Mouse (Mus musculus) CH12.LX (cell line): ENCODE results near the gene Acvrl1. TPM values are rescaled to one million over a fixed set of nuclear protein-coding genes. Genes with fewer than 3 reads are reported as not detected.

Experiments
- DNase-seq: peaks from one replicate; pipeline ENCODE4 v3.0.0-alpha.2; 2013; ENCODE audit errors: extremely low read depth
- H3K27ac ChIP-seq: 2 replicates; pipeline ENCODE4 v1.5.1; 2012; ENCODE audit warnings: low read depth, mild to moderate bottlenecking, control low read depth, moderate library complexity; ENCODE audit not compliant: insufficient read depth
- H3K27me3 ChIP-seq: replicated peaks from 2 replicates; pipeline ENCODE3; 2012; ENCODE audit warnings: inconsistent platforms
- H3K36me3 ChIP-seq, 2 experiments: replicated peaks in 1 of 2; 2 replicates each; pipeline versions ENCODE3 to v1.6.1; 2012; ENCODE audit warnings: inconsistent platforms in 1 of 2, low read length in 1 of 2, mild to moderate bottlenecking in 1 of 2, mixed read lengths in 1 of 2, moderate library complexity in 1 of 2; ENCODE audit not compliant: control insufficient read depth in 1 of 2, insufficient read depth in 1 of 2
- H3K4me1 ChIP-seq, 2 experiments: 2 replicates each; pipeline ENCODE4 v1.6.1; 2012; ENCODE audit warnings: inconsistent platforms in 1 of 2, moderate library complexity in 1 of 2; ENCODE audit not compliant: insufficient read depth in 2 of 2, control insufficient read depth in 1 of 2
- H3K4me2 ChIP-seq: 2 replicates; pipeline ENCODE4 v1.6.1; 2012; ENCODE audit warnings: low read depth, mild to moderate bottlenecking, control low read depth; ENCODE audit not compliant: poor library complexity, insufficient read depth, severe bottlenecking
- H3K4me3 ChIP-seq, 3 experiments: fragments of 150-350 bp in 1 of 3; sonication (generic) in 1 of 3; replicated peaks in 1 of 3; 2 replicates each; pipeline versions ENCODE3 to v1.5.1; 2011 to 2012; ENCODE audit warnings: low read depth in 2 of 3, low read length in 2 of 3, mild to moderate bottlenecking in 2 of 3, moderate library complexity in 2 of 3, control low read depth in 1 of 3, improper control_type of control experiment in 1 of 3, inconsistent platforms in 1 of 3, mixed read lengths in 1 of 3; ENCODE audit not compliant: poor library complexity in 1 of 3
- H3K79me2 ChIP-seq: replicated peaks from 2 replicates; pipeline ENCODE4 v1.6.1; 2012; ENCODE audit warnings: mild to moderate bottlenecking, moderate library complexity; ENCODE audit not compliant: control insufficient read depth, poor library complexity, insufficient read depth, severe bottlenecking; ENCODE audit errors: extremely low read depth
- H3K9ac ChIP-seq: 2 replicates; pipeline ENCODE4 v1.6.1; 2012; ENCODE audit warnings: low read depth, mild to moderate bottlenecking, control low read depth, moderate library complexity; ENCODE audit not compliant: insufficient read depth
- H3K9me3 ChIP-seq: replicated peaks from 2 replicates; pipeline ENCODE3; 2012; ENCODE audit warnings: low read length, inconsistent platforms, mixed read lengths
- CHD1 ChIP-seq: IDR thresholded peaks from 2 replicates; pipeline ENCODE4 v1.6.1; 2012; ENCODE audit warnings: low read depth, low read length, improper control_type of control experiment, inconsistent platforms
- E2F4 ChIP-seq: IDR thresholded peaks from 2 replicates; pipeline ENCODE4 v1.6.1; 2011; ENCODE audit warnings: low read depth, low read length, improper control_type of control experiment; ENCODE audit not compliant: insufficient replicate concordance
- ELF1 ChIP-seq: IDR thresholded peaks from 2 replicates; pipeline ENCODE4 v1.6.1; 2014; ENCODE audit warnings: low read depth, mild to moderate bottlenecking, inconsistent platforms, low read length, improper control_type of control experiment
- GABPA ChIP-seq: IDR thresholded peaks from 2 replicates; pipeline ENCODE4 v1.6.1; 2012; ENCODE audit warnings: low read depth, low read length, improper control_type of control experiment, inconsistent platforms; ENCODE audit not compliant: insufficient replicate concordance
- JUND ChIP-seq: conservative IDR thresholded peaks from 2 replicates; pipeline ENCODE4 v1.6.1; 2011; ENCODE audit warnings: low read depth, low read length, improper control_type of control experiment
- MAFK ChIP-seq: IDR thresholded peaks from 2 replicates; pipeline ENCODE4 v1.6.1; 2011; ENCODE audit warnings: low read length, improper control_type of control experiment; ENCODE audit not compliant: insufficient replicate concordance
- MAX ChIP-seq: IDR thresholded peaks from 2 replicates; pipeline ENCODE4 v1.6.1; 2011; ENCODE audit warnings: low read length, improper control_type of control experiment
- MAZ ChIP-seq: IDR thresholded peaks from 2 replicates; pipeline ENCODE4 v1.6.1; 2012; ENCODE audit warnings: low read depth, mild to moderate bottlenecking, inconsistent platforms, low read length, improper control_type of control experiment, moderate library complexity
- NRF1 ChIP-seq: IDR thresholded peaks from 2 replicates; pipeline ENCODE4 v1.6.1; 2014; ENCODE audit warnings: low read depth, mild to moderate bottlenecking, inconsistent platforms, low read length, improper control_type of control experiment, moderate library complexity
- POLR2A ChIP-seq: IDR thresholded peaks from 2 replicates; pipeline ENCODE4 v1.6.1; 2011; ENCODE audit warnings: low read depth, mild to moderate bottlenecking, improper control_type of control experiment, low read length
- POLR2AphosphoS2 ChIP-seq: IDR thresholded peaks from 2 replicates; pipeline ENCODE4 v1.6.1; 2011; ENCODE audit warnings: low read depth, low read length, improper control_type of control experiment
- RCOR1 ChIP-seq: conservative IDR thresholded peaks from 2 replicates; pipeline ENCODE4 v1.6.1; 2012; ENCODE audit warnings: low read depth, mild to moderate bottlenecking, inconsistent platforms, low read length, improper control_type of control experiment
- SIN3A ChIP-seq: IDR thresholded peaks from 2 replicates; pipeline ENCODE4 v1.6.1; 2012; ENCODE audit warnings: low read length, improper control_type of control experiment, inconsistent platforms
- TBP ChIP-seq: conservative IDR thresholded peaks from 2 replicates; pipeline ENCODE4 v1.6.1; 2011; ENCODE audit warnings: low read depth, low read length, improper control_type of control experiment
- TCF12 ChIP-seq: IDR thresholded peaks from 2 replicates; pipeline ENCODE4 v1.6.1; 2014; ENCODE audit warnings: low read depth, mild to moderate bottlenecking, inconsistent platforms, low read length, improper control_type of control experiment
- ZC3H11A ChIP-seq: IDR thresholded peaks from 2 replicates; pipeline ENCODE4 v1.6.1; 2012; ENCODE audit warnings: low read depth, mild to moderate bottlenecking, inconsistent platforms, low read length, improper control_type of control experiment
- ZMIZ1 ChIP-seq: IDR thresholded peaks from 2 replicates; pipeline ENCODE4 v1.6.1; 2012; ENCODE audit warnings: low read depth, mild to moderate bottlenecking, inconsistent platforms, low read length, improper control_type of control experiment
- dilution Hi-C: fragments of 300-500 bp; cut with MboI; formaldehyde crosslinking; loops from 2 replicates; pipeline ENCODE4 v1.14.3; 2020; ENCODE audit warnings: low sequenced_read_pairs; ENCODE audit not compliant: extremely low pct_unique_long_range_greater_than_20kb, extremely low pct_ligation_motif_present
- in situ Hi-C: fragments of 300-500 bp; cut with MboI; formaldehyde crosslinking; loops from 3 replicates; pipeline ENCODE4 v1.14.3; 2019; ENCODE audit warnings: low sequenced_read_pairs, low pct_ligation_motif_present, low pct_unique_long_range_greater_than_20kb, mixed read lengths
- polyA plus RNA-seq: library from polyadenylated mRNA; unstranded; fragments of >175 nt; gene quantifications from 2 replicates; pipeline ENCODE4 v1.2.1, GENCODE M21; 2012; ENCODE audit warnings: low read depth; ENCODE audit not compliant: insufficient read length
- total RNA-seq, 2 experiments: library from RNA; depleted of rRNA; stranded (reverse); fragments of 300-350 nt in 1 of 2; fragments of >200 nt in 1 of 2; gene quantifications; 2 replicates each; pipeline ENCODE4 v1.2.3; 2012 to 2014

Gene Acvrl1
- total and polyA plus RNA-seq, 3 experiments, result 4.0 to 9.5 (median 5.2) TPM

GRCm38 (mm10) chr15:101164291-101164690, 36.0 kb downstream of the Acvrl1 start:
- no peak overlapping the region for H3K27ac ChIP-seq
- no peak for DNase-seq
- H3K27me3 ChIP-seq, result peaks cover 31% of the 10 kb centered on the region
- H3K79me2 ChIP-seq, result no peaks in the 10 kb centered on the region
- no peaks in the 10 kb centered on the region for H3K9me3 ChIP-seq
- in situ Hi-C loops, result no loop called here
- dilution Hi-C loops, result no loop called here
- peaks cover 2 to 15% of the 10 kb centered on the region in 2 experiments; a peak in 3 of 4 replicates for H3K4me1 ChIP-seq
- H3K36me3 ChIP-seq, result no peaks in the 10 kb centered on the region
- no peak overlapping the region for H3K4me2 ChIP-seq
- no peak overlapping the region for H3K9ac ChIP-seq
- no peak overlapping the region for H3K4me3 ChIP-seq
- no peak for TF ChIP-seq MAZ
- no peak for TF ChIP-seq ZC3H11A
- no peak for TF ChIP-seq POLR2AphosphoS2
- TF ChIP-seq TCF12, result no peak
- TF ChIP-seq GABPA, result no peak
- TF ChIP-seq TBP, result no peak
- TF ChIP-seq RCOR1, result no peak
- no peak for TF ChIP-seq E2F4
- no peak for TF ChIP-seq ZMIZ1
- TF ChIP-seq MAFK, result no peak
- no peak for TF ChIP-seq JUND
- TF ChIP-seq CHD1, result no peak
- no peak for TF ChIP-seq SIN3A
- TF ChIP-seq MAX, result no peak

- Histone ChIP-seq H3K4me3 (no peak overlapping the region), H3K27me3 (peaks cover 38% of the 10 kb centered on the region), H3K36me3 (no peaks in the 10 kb centered on the region), H3K79me2 (no peaks in the 10 kb centered on the region), H3K9ac (no peak overlapping the region), H3K4me1 (peaks cover 9 to 11% of the 10 kb centered on the region in 2 experiments), H3K27ac (no peak overlapping the region), H3K9me3 (no peaks in the 10 kb centered on the region), H3K4me2 (no peak overlapping the region)
- dilution Hi-C loops (no loop called here), in situ Hi-C loops (no loop called here)
- TF ChIP-seq NRF1 (peak; percentile 50), POLR2A (no peak), ELF1 (peak; percentile 32; the same call in 1 of the 2 replicates)
- no peak for DNase-seq
Measured at GRCm38 (mm10) chr15:101165658-101166437, 37.5 kb downstream of the Acvrl1 start.
